Mouse (Mus musculus) T-helper 17 cell (primary cell): ENCODE results near the gene Hsd3b6.
"Not testable (repeated sequence)": the region's sequence is repeated elsewhere in the genome, so short reads cannot be mapped to it uniquely, and the experiment has no call there.

ENCODE experiments used
- in situ Hi-C, 2 experiments: fragments of 300-600 bp; cut with MboI, MseI; formaldehyde crosslinking; loops; 1 replicate in 1 of 2; 2 replicates in 1 of 2; pipeline ENCODE4 v1.15.1; 2025; ENCODE audit warnings: high pct_unique_total_duplicates in 2 of 2

Hsd3b6 gene

DNA sequence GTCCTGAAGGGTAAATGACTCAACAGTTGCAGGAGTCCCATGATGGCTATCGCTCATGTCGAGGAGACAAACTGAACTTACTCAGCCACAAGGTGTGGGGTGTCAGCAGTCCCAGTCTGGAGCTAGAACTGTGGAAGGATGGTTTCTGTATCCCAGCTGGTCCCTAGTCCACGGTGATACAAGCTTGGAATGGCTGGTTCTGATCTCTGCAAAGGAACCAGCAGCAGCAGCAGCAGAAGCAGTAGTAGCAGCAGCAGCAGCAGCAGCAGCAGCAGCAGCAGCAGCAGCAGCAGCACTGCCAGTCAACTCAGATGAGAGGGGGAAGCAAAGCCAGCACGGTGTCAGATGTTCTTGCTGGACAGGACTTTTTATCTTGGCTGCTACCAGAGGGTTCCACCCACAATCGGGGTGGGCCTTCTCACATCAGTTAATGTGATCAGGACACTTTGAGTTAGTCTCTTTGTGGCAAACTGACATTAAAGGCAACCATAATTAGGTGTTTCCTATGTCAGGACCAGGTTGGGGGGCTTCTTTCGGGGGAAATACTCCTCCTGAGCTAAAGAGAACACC lies at the start of gene Hsd3b6:
Hsd3b6 (minus strand) TSS at position 343 of the 570 bp plus-strand sequence.
- in situ Hi-C loops = no loop called here

GRCm38 (mm10) chr3:98862800-98863199 lies 48.6 kb upstream of the Hsd3b6 start:
- in situ Hi-C loops = no loop called here

DNA sequence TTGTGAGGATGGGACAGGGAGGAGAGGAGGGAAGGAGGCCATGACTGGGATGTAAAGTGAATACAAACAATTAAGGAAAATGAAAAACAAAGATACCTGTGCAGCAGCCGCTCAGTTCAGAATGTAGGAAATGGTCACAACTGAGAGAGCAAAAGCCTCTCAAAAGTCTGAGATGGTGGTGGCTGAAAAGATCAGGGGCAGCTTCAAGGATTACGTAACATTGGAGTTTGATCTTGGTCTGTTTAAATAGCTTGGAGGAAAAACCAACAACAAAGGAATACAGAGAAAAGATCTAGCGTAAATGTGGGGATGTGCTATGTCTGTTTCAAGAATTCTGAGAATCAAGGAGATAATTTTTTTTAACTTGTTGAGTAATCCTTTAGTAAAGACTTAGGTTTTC lies 45.3 kb upstream of the Hsd3b6 start, which contains the start of gene Hsd3b1:
Hsd3b1 (minus strand) TSS at position 219 of the 400 bp plus-strand sequence.
- in situ Hi-C loops = no loop called here

DNA sequence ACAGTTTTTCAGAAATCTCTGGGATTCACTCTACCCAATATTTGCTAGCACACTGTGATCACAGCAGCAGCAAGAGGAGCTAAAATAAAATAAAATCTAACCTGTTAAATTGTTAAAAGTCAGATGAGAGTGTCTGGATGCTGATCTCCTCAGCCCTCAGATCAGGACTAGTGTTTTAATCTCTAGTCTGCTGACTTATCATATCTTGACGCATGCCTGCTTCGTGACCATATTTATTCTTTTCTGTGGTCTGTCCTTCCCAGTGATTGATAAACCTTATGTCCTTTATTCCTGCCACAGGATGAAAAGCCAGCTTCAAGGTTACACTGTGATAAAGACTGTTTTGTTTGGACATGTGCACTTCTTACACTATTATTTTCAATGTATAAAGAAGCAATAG lies 43.8 kb upstream of the Hsd3b6 start:
- in situ Hi-C loops = no loop called here

- in situ Hi-C loops = no loop called here
Observed at GRCm38 (mm10) chr3:98856892-98857291, 42.6 kb upstream of the Hsd3b6 start.

DNA sequence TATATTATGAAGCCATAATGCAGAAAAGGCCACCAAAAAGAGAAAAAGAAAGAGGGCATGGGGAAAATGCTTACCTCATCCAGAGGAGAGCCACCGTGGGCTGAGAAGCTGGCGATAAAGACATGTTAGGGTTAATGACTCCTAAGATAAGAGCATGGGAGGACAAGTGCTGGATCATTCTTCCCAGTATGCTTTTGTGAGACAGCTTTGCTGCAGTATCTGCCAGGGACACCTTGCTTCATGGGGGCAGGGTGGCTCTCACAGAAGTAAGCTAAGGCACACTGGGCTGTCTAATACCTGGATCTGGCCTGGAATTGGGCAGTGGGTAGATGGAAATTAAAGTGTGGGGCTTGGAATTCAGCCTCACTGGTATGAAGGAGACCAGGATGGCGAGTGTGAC lies 40.9 kb upstream of the Hsd3b6 start:
- in situ Hi-C loops = no loop called here

- in situ Hi-C loops = no loop called here
Observed at GRCm38 (mm10) chr3:98853685-98854084, 39.4 kb upstream of the Hsd3b6 start.

DNA sequence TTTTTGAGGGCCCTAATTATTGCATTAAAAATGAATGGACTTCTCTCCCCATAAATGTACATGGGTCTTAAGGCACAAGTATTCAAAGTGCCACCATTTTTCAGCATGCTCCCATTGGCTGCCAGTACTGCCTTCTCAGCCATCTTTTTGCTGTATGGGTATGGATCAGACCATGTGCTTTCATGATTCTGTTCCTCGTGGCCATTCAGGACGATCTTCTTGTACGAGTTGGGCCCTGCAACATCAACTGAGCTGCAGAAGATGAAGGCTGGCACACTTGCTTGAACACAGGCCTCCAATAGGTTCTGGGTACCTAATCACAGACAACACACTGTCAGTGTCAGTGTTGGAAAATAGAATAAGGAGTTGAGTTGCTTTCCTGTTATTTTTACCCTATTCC lies 38.8 kb upstream of the Hsd3b6 start:
- in situ Hi-C loops = no loop called here

DNA sequence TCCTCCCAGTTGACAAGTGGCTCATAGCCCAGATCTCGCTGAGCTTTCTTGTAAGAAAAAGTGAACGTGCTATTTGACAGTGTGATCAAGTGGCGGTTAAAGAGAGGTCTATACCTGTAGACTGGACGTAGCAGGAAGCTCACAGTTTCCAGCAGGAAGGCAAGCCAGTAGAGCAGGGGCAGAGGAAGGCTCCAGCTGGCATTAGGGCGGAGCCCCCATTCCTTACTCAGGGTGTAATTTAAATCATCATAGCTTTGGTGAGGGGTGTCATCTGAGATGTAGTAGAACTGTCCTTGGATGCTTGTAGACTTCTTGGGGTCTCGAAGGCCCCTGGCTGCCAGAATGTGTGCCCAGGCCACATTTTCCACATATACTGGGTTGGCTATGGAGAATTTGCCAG lies 38.4 kb upstream of the Hsd3b6 start:
- in situ Hi-C loops = no loop called here

- in situ Hi-C loops = no loop called here
Observed at GRCm38 (mm10) chr3:98851853-98852252, 37.6 kb upstream of the Hsd3b6 start.

DNA sequence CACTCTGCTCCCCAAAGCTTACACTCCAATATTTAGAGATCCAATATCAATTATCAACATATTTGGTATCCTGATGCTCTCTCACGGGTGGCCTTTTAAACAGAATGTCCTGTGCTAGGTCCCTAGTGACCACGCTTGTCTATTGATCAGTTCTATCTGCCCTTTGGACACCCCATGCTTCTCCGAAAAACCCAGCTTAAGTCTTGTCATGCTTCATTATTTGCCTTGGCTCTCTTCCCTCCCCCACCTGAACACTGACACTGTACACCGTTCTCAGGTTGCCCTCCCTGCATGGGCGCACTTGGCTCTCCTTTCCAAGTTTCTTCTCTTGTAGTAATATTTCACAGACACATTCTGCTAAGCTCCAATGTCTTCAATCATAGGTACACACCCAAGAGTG lies 36.0 kb upstream of the Hsd3b6 start:
- in situ Hi-C loops = no loop called here

GRCm38 (mm10) chr3:98848898-98849297 lies 34.7 kb upstream of the Hsd3b6 start:
- in situ Hi-C loops = no loop called here

GRCm38 (mm10) chr3:98812653-98813052 lies 1.6 kb downstream of the Hsd3b6 start:
- in situ Hi-C loops = not testable (repeated sequence)

- in situ Hi-C loops = not testable (repeated sequence)
Observed at GRCm38 (mm10) chr3:98805032-98805431, 9.2 kb downstream of the Hsd3b6 start.

DNA sequence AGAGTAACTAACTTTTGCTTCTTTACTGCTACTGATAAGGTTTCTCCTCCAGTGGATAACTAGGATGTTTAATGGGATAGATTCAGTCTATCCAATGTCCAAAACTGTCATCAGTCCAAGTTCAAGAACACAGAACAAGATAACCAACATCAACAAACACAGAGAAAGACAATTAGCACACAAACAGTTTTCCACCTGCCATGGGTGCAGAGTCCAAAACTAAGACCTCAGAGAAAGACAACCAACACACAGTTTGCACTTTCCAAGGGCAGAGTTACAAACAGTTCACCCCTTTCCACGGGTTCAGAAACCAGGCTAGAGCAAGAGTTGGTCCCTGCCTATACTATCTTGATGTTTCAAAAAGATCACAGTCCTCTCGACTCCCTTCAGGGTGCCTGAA lies 27.7 kb downstream of the Hsd3b6 start:
- in situ Hi-C loops = loop anchor here in 1 of 2 experiments (10.0 kb wide), 1 partner anchor 1532 kb away; no protein-coding TSS in a partner anchor

- in situ Hi-C loops = loop anchor here in 1 of 2 experiments (10.0 kb wide), 1 partner anchor 1528 kb away; no protein-coding TSS in a partner anchor
Observed at GRCm38 (mm10) chr3:98782181-98782868, 31.9 kb downstream of the Hsd3b6 start.

DNA sequence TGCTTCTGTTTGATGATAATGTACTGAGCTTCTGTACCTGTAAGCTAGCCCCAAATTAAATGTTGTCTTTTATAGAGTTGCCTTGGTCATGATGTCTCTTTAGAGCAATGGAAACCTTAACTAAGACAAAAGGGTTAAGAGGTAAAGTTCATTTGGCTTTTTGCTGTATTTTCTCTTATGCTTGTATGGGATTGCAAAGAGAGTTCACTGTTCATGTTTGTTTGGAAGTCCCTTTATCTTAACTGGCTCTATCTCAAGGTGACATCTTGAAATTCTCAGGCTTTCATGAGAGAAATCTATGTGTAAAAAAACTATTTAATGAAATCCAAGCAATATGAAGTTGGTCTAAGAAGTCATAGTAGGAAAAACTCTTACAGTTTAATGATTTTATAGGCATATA lies 33.3 kb downstream of the Hsd3b6 start:
- in situ Hi-C loops = loop anchor here in 1 of 2 experiments (10.0 kb wide), 1 partner anchor 1526 kb away; no protein-coding TSS in a partner anchor

- in situ Hi-C loops = no loop called here
Observed at GRCm38 (mm10) chr3:98764155-98764554, 50.1 kb downstream of the Hsd3b6 start.

- in situ Hi-C loops = loop anchor here (10.0 kb wide), 2 partner anchors 938 to 1038 kb away; no protein-coding TSS in a partner anchor
Observed at GRCm38 (mm10) chr3:98756836-98757235, 57.4 kb downstream of the Hsd3b6 start.
